Mouse (Mus musculus) liver, adult 2 months (tissue): ENCODE results near the gene Agap1. TPM values are rescaled to one million over a fixed set of nuclear protein-coding genes. Genes with fewer than 3 reads are reported as not detected.

ENCODE experiments used
- DNase-seq: peaks from one replicate; pipeline ENCODE4 v3.0.0-alpha.2; 2011; ENCODE audit warnings: low read depth, low spot score; ENCODE audit errors: extremely low read depth
- H3K27ac ChIP-seq: fragments of 200-500 bp; replicated peaks from 2 replicates; pipeline ENCODE4 v1.5.1; 2012; ENCODE audit warnings: low read depth, mild to moderate bottlenecking, control low read depth, inconsistent platforms, low read length; ENCODE audit not compliant: insufficient read depth
- H3K27me3 ChIP-seq: fragments of 200-500 bp; 2 replicates; pipeline ENCODE4 v1.6.1; 2012; ENCODE audit warnings: mild to moderate bottlenecking, moderate library complexity, low read length, inconsistent platforms; ENCODE audit not compliant: control insufficient read depth, insufficient read depth
- H3K36me3 ChIP-seq: fragments of 200-500 bp; 2 replicates; pipeline ENCODE4 v1.6.1; 2012; ENCODE audit warnings: low read length, inconsistent platforms; ENCODE audit not compliant: control insufficient read depth, insufficient read depth
- H3K4me1 ChIP-seq: fragments of 200-500 bp; 2 replicates; pipeline ENCODE4 v1.6.1; 2011; ENCODE audit warnings: low read length; ENCODE audit not compliant: control insufficient read depth, insufficient read depth
- H3K4me3 ChIP-seq: fragments of 200-500 bp; 2 replicates; pipeline ENCODE4 v1.5.1; 2011; ENCODE audit warnings: low read depth, mild to moderate bottlenecking, control low read depth, low read length, moderate library complexity; ENCODE audit not compliant: insufficient read depth
- H3K79me2 ChIP-seq: fragments of 200-500 bp; 2 replicates; pipeline ENCODE4 v1.6.1; 2012; ENCODE audit warnings: inconsistent platforms, mild to moderate bottlenecking, low read length, moderate library complexity; ENCODE audit not compliant: control insufficient read depth, insufficient read depth
- H3K9ac ChIP-seq: fragments of 200-500 bp; 2 replicates; pipeline ENCODE4 v1.6.1; 2012; ENCODE audit warnings: low read depth, mild to moderate bottlenecking, control low read depth, inconsistent platforms, low read length
- CTCF ChIP-seq: fragments of 200-500 bp; IDR thresholded peaks from 2 replicates; pipeline ENCODE4 v1.5.1; 2011; ENCODE audit warnings: low read depth, low read length, control low read depth
- POLR2A ChIP-seq: fragments of 200-500 bp; IDR thresholded peaks from 2 replicates; pipeline ENCODE4 v1.6.1; 2011; ENCODE audit warnings: low read length, control low read depth; ENCODE audit not compliant: insufficient read depth; ENCODE audit errors: extremely low read depth
- WGBS: fragments of 180-500 bp; shearing (Covaris S2); methylation state at CpG from one replicate; pipeline ENCODE4 v1.1.7; 2018; 5-methylcytosine and 5-hydroxymethylcytosine counted together
- polyA plus RNA-seq: library from polyadenylated mRNA; depleted of rRNA; stranded (reverse); fragments of >200 nt; gene quantifications from 2 replicates; pipeline ENCODE4 v1.2.3, GENCODE M21; 2012
- total RNA-seq: library from RNA; depleted of rRNA; stranded (reverse); fragments of >200 nt; gene quantifications from 2 replicates; pipeline ENCODE4 v1.2.3, GENCODE M21; 2014

Gene Agap1
- total and polyA plus RNA-seq, 2 experiments, result 3.4 to 3.5 TPM

DNA sequence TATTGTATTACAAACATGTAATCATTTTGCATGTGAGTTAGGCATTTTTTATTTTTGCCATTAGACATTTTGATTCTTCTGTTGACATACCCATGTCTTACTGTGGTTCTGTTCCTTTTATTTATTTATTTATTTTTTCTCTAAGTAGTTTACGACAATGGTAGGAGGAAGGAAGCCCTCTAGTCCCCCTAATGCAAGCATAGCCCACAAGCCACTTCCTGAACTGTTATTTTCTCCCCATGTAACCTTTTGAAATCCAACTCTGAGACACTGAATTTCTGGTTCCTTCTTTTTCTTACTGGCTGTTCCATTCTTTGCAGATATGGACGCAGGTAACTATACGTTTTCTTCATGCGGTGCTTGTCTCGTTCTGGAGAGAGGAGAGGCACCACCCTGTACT lies 155.4 kb downstream of the Agap1 start:
- TF ChIP-seq CTCF, result no peak
- TF ChIP-seq POLR2A, result no peak
- H3K27me3 ChIP-seq, result no peaks in the 10 kb centered on the region
- no peaks in the 10 kb centered on the region for H3K4me1 ChIP-seq
- no peak for DNase-seq
- no peaks in the 10 kb centered on the region for H3K79me2 ChIP-seq
- no peak overlapping the region for H3K9ac ChIP-seq
- no peak overlapping the region for H3K27ac ChIP-seq
- 90% methylated on average over 5 of the region's 5 CpGs for WGBS
- no peak overlapping the region for H3K4me3 ChIP-seq
- H3K36me3 ChIP-seq, result no peaks in the 10 kb centered on the region

DNA sequence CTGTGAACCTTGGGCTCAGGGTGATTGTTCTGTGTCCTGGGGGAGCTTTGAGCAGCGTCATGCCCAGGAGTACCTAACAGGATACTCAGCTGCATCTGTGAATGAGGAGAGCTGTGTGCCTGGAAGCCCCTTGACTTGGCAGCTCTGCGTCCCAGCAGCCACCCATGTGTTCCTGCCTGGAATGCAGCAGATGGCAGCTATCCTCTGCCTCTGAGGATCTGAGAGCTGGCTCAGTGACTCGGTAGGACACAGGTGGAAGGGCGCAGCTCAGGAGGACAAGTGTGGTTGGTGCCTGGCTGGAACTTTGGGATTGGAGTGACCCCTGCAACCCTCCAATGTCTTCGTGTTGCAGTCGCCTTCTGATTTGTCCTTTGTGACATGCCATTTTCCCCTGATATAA lies 156.9 kb downstream of the Agap1 start:
- no peak overlapping the region for H3K27ac ChIP-seq
- no peaks in the 10 kb centered on the region for H3K27me3 ChIP-seq
- TF ChIP-seq POLR2A, result no peak
- no peak for TF ChIP-seq CTCF
- H3K79me2 ChIP-seq, result no peaks in the 10 kb centered on the region
- no peak for DNase-seq
- H3K36me3 ChIP-seq, result no peaks in the 10 kb centered on the region
- H3K4me3 ChIP-seq, result no peak overlapping the region
- no peak overlapping the region for H3K9ac ChIP-seq
- no peaks in the 10 kb centered on the region for H3K4me1 ChIP-seq
- 97% methylated on average over 6 of the region's 6 CpGs for WGBS

DNA sequence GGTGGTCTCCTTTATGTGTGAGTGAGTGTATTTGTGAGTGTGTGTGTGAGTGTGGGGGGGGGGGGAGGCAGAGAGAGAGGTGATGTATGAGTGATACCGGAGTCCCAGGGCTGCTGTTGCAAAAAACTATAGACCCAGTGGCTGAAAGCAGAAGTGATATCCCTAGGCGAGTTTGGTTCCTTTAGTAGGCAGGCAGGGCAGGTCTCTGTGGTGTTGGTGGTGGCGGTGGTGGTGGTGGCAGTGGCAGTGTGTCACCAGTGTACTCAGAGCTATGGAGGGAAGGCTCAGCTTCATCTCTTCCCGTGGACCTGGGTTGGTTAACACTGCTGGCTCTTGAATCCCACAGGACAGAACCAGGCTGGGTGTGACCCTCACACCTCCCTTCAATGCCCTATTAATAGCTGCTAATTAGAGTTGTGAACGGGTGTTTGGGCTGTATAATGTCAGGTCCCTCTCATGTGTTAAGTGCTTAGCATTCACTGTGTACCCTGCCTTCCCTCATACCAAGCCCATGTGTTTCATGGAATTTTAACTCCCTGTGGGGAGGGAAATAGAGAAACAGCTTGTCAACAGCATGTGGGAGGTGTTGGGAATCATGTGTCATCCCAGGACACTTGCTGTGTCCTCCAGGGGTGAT lies 158.7 kb downstream of the Agap1 start:
- 90% methylated on average over 5 of the region's 5 CpGs for WGBS
- Histone ChIP-seq H3K36me3 (no peaks in the 10 kb centered on the region), H3K27me3 (no peaks in the 10 kb centered on the region), H3K9ac (no peak overlapping the region), H3K27ac (no peak overlapping the region), H3K4me3 (no peak overlapping the region), H3K79me2 (no peaks in the 10 kb centered on the region), H3K4me1 (no peaks in the 10 kb centered on the region)
- DNase-seq, result no peak
- no peak for TF ChIP-seq CTCF
- no peak for TF ChIP-seq POLR2A

DNA sequence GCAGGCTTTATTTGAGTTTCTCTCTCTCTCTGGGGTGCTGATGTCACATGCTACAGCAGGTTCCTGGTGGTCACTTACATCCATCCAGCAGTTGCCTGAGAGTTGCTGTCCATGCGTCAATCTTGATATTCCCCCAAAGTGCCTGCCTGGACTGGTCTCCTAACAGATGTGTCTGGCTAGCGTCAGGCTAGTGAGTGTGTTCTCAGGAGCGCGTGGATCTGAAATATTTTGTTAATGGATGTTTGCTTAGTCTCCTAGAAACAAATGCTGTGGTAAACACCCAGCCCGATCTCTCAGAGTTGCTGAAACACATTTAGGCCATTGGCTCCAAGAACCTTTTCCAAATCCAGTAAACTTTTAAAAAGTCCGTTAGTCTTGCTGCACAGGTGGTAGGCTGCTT lies 161.9 kb downstream of the Agap1 start:
- Histone ChIP-seq H3K4me1 (peaks cover 5% of the 10 kb centered on the region), H3K4me3 (no peak overlapping the region), H3K9ac (no peak overlapping the region), H3K27ac (no peak overlapping the region), H3K36me3 (no peaks in the 10 kb centered on the region), H3K27me3 (no peaks in the 10 kb centered on the region), H3K79me2 (no peaks in the 10 kb centered on the region)
- WGBS, result 86% methylated on average over 6 of the region's 6 CpGs
- TF ChIP-seq CTCF (no peak), POLR2A (no peak)
- no peak for DNase-seq

DNA sequence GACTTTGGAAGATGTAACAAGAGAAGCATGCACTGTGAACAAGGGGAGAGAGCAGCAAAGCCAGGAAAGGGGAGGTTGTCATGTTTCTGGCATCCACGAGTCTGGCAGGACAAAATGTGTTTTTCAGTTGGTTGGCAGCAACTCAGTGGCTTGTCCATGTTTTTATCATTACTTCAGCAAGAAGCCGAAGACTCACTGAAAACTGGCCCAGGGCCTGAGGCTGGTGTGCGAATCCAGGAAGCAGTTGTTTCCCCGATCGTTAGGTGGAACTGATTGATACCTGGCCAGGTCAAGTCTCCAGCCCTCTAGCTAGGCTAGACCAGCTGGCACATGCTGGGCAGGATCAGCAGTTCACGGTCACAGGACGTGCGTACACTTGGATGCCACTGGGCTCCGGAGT lies 162.7 kb downstream of the Agap1 start:
- H3K27me3 ChIP-seq, result no peaks in the 10 kb centered on the region
- H3K4me1 ChIP-seq, result peaks cover 5% of the 10 kb centered on the region
- DNase-seq, result peak; percentile 84
- 57% methylated on average over 9 of the region's 9 CpGs for WGBS
- H3K36me3 ChIP-seq, result no peaks in the 10 kb centered on the region
- no peak overlapping the region for H3K4me3 ChIP-seq
- no peaks in the 10 kb centered on the region for H3K79me2 ChIP-seq
- H3K9ac ChIP-seq, result no peak overlapping the region
- H3K27ac ChIP-seq, result no peak overlapping the region
- TF ChIP-seq CTCF, result no peak
- TF ChIP-seq POLR2A, result no peak

DNA sequence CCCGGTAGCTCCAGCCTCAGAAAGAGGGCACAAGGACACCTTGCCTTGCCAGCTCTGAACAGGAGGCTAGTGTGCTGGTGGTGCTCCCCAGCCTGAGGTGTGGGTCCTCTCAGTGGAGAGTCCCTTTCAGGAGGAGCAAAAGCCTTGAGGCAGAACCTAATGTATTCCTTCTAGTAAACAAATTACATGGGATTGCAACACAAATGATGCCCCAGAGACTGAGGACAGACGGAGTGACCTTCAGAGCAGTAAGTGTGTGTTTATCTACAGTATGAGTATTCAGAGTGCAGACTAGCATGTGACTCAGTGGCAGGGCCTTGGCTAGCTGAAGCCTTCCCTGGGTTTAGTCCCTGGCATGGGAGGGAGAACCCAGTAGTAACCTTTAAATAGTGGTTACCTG lies 165.4 kb downstream of the Agap1 start:
- Histone ChIP-seq H3K27ac (no peak overlapping the region), H3K4me3 (no peak overlapping the region), H3K9ac (no peak overlapping the region), H3K36me3 (no peaks in the 10 kb centered on the region), H3K79me2 (no peaks in the 10 kb centered on the region), H3K4me1 (peaks cover 5% of the 10 kb centered on the region), H3K27me3 (no peaks in the 10 kb centered on the region)
- 45% methylated on average over 2 of the region's 2 CpGs for WGBS
- TF ChIP-seq POLR2A, result no peak
- TF ChIP-seq CTCF, result no peak
- peak; percentile 81 for DNase-seq
